Mouse (Mus musculus): ENCODE data around the gene Cuedc1. TPM values are rescaled to one million over a fixed set of nuclear protein-coding genes. Genes with fewer than 3 reads are reported as not detected.
A peak's percentile ranks its signal among the peaks of the same experiment; 100 is the strongest.

The Cuedc1 gene
- polyA plus RNA-seq, 1 experiment from 2014 or later, result 17.0 TPM

DNA sequence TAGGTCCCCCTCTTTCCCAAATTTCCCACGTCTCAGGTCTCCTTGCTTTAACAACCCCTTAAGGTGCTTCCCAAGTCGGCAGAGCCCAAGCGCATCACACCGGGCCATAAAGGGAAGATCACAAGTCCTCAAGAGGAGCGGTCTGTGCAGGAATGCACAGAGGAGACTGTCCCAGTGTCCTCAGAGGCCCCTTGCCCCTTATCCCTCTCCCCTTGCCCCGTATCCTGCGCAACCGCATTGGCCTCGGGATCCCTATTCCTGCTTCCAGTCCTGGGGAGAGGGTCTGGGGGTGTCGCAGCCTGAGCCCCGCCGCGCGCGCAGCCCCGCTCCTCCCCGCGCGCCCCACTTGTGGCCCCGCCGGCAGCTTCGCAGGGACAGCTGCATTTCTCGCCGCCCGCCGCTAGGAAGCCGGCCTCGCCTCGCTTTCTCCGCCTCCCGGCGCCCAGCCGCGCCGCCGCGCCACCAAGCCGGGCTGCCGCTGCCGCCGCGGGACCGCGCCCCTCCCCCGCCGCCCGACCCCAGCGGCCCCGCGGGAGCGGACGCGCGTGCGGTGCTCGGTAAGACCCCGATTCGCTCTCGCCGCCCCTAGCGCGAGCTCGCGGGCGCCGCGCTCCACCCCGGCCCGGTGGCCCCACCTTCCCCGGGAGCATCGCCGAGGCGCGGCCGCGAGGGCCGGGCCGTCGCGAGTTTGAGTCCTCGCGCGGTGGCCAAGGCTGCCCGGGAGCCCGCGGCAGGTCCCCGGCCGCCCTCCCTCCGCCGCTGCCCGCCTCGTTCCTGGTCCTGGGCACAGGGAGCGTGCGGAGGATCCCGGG is 1.1 kb downstream of the Cuedc1 start:
- Histone ChIP-seq H3K9ac (ENCODE audit: low read length) (peak overlapping the region; percentile 98), H3K27ac (ENCODE audit: low read depth, low read length) (peak overlapping the region; percentile 92), H3K27me3 (ENCODE audit: control insufficient read depth, insufficient read depth, low read length) (no peaks in the 10 kb centered on the region), H3K4me1 (ENCODE audit: control insufficient read depth, insufficient read depth, low read length) (peaks cover 32% of the 10 kb centered on the region), H3K4me2 (peak overlapping the region; percentile 79), H3K9me3 (ENCODE audit: control insufficient read depth, low read length) (no peaks in the 10 kb centered on the region), H3K4me3 (ENCODE audit: low read depth, low read length) (peak overlapping the region; percentile 82), H3K36me3 (ENCODE audit: control insufficient read depth, insufficient read depth, low read length) (no peaks in the 10 kb centered on the region)
- under 1% methylated on average over 83 of the region's 95 CpGs for WGBS
- peak; percentile 76 for ATAC-seq (ENCODE audit: low FRiP score)
- peak; percentile 96 for DNase-seq (ENCODE audit: low spot score, missing footprints)

DNA sequence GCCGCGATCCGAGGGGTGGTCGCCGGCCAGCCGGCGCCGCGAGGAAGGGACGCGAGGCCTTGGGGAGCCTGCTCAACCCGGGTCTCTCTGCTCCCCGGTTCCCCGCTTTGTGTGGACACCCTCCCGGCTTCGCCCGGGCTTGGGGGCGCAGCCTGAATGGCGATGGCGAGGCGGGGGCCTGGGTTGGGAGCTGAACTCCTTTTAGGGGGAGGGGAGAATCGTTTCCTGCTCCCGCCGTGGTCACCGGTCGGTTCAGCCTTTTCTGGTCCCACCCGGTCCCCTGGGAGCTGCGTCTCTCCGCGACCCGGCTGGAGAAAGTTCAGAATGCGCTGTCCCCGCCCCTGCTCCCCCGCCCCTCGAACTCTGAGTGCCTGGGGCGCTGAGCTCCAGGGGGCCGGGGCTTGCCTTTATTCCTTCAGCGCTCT is 1.8 kb downstream of the Cuedc1 start:
- no peaks in the 10 kb centered on the region for H3K27me3 ChIP-seq (ENCODE audit: control insufficient read depth, insufficient read depth, low read length)
- DNase-seq (ENCODE audit: low spot score, missing footprints) (peak; percentile 97), ATAC-seq (ENCODE audit: low FRiP score) (peak; percentile 64)
- H3K9ac ChIP-seq (ENCODE audit: low read length), result peak overlapping the region; percentile 98
- H3K9me3 ChIP-seq (ENCODE audit: control insufficient read depth, low read length), result no peaks in the 10 kb centered on the region
- WGBS, result 0% methylated on average over 27 of the region's 38 CpGs
- H3K4me2 ChIP-seq, result peak overlapping the region; percentile 79
- no peaks in the 10 kb centered on the region for H3K36me3 ChIP-seq (ENCODE audit: control insufficient read depth, insufficient read depth, low read length)
- H3K4me1 ChIP-seq (ENCODE audit: control insufficient read depth, insufficient read depth, low read length), result peaks cover 32% of the 10 kb centered on the region
- H3K27ac ChIP-seq (ENCODE audit: low read depth, low read length), result peak overlapping the region; percentile 92
- H3K4me3 ChIP-seq (ENCODE audit: low read depth, low read length), result peak overlapping the region; percentile 82

DNA sequence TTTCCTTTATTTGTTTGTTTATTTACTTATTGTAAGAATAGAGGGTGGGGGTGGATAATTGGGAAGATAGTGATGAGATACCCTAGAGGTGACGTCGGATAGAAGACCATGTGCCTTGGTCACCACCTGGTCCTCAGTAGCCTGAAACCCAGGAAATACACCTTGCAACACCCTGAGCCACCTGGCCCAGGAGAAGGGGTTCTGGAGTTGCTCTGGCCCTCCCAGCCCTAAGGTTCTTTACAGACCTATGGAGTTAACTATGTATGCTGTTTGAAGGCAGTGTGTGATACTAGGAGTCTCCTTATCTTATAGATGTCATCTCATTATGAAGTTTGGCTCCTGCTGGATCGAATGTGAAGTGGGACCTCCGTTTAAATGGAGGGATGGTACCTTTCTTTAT is 2.3 kb downstream of the Cuedc1 start:
- peaks cover 32% of the 10 kb centered on the region for H3K4me1 ChIP-seq (ENCODE audit: control insufficient read depth, insufficient read depth, low read length)
- WGBS, result 35% methylated on average over 4 of the region's 4 CpGs

DNA sequence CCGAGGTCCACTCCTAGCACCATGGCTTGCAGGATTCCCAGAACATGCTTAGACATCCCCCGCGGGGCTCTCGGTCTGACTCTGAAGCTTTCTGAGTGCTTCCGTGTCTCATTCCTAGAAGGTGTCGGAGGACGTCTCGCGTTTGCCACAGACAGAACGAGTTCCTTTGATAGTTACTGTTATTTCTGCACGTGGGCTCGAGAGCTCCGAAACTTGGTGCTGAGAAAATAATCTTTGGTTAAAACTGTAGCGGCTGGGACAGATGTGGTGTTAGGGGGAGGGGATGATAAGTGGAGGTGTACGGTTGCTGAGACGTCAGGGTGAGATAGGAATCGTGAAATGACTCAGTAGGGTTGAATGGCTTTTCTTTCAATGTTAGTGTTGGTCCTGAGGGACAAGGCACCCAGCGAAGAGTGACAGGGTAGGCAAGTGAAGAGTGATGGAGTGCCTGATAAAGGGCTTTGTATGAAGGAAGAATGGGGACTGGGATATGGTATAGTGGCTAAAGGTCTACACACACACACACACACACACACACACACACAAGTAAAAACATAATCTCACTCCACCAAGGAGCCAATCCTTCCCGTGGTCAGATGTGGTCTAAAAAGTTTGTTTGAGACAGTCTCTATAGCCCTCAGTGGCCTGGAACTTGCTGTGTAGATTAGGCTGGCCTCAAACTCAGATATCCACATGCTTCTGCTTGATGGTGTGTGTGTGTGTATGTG is 5.5 kb downstream of the Cuedc1 start:
- DNase-seq (ENCODE audit: low spot score, missing footprints) (no peak), ATAC-seq (ENCODE audit: low FRiP score) (no peak)
- Histone ChIP-seq H3K4me1 (ENCODE audit: control insufficient read depth, insufficient read depth, low read length) (peaks cover 24% of the 10 kb centered on the region), H3K9me3 (ENCODE audit: control insufficient read depth, low read length) (no peaks in the 10 kb centered on the region), H3K4me2 (no peak overlapping the region), H3K4me3 (ENCODE audit: low read depth, low read length) (no peak overlapping the region), H3K27me3 (ENCODE audit: control insufficient read depth, insufficient read depth, low read length) (no peaks in the 10 kb centered on the region), H3K36me3 (ENCODE audit: control insufficient read depth, insufficient read depth, low read length) (no peaks in the 10 kb centered on the region), H3K9ac (ENCODE audit: low read length) (no peak overlapping the region), H3K27ac (ENCODE audit: low read depth, low read length) (no peak overlapping the region)
- WGBS, result 92% methylated on average over 19 of the region's 19 CpGs

More for the DNA sequence above, 2.3 kb downstream of the Cuedc1 start:
- H3K4me2 ChIP-seq, result peak overlapping the region; percentile 79
- H3K4me3 ChIP-seq (ENCODE audit: low read depth, low read length), result peak overlapping the region; percentile 82
- no peaks in the 10 kb centered on the region for H3K9me3 ChIP-seq (ENCODE audit: control insufficient read depth, low read length)
- H3K27ac ChIP-seq (ENCODE audit: low read depth, low read length), result no peak overlapping the region; the same call in 1 of the 2 replicates
- no peaks in the 10 kb centered on the region for H3K36me3 ChIP-seq (ENCODE audit: control insufficient read depth, insufficient read depth, low read length)
- H3K27me3 ChIP-seq (ENCODE audit: control insufficient read depth, insufficient read depth, low read length), result no peaks in the 10 kb centered on the region
- H3K9ac ChIP-seq (ENCODE audit: low read length), result peak overlapping the region; percentile 98
- DNase-seq (ENCODE audit: low spot score, missing footprints) (no peak), ATAC-seq (ENCODE audit: low FRiP score) (0 out of 2 replicates have a peak, but pooled peaks have one; percentile 30)

DNA sequence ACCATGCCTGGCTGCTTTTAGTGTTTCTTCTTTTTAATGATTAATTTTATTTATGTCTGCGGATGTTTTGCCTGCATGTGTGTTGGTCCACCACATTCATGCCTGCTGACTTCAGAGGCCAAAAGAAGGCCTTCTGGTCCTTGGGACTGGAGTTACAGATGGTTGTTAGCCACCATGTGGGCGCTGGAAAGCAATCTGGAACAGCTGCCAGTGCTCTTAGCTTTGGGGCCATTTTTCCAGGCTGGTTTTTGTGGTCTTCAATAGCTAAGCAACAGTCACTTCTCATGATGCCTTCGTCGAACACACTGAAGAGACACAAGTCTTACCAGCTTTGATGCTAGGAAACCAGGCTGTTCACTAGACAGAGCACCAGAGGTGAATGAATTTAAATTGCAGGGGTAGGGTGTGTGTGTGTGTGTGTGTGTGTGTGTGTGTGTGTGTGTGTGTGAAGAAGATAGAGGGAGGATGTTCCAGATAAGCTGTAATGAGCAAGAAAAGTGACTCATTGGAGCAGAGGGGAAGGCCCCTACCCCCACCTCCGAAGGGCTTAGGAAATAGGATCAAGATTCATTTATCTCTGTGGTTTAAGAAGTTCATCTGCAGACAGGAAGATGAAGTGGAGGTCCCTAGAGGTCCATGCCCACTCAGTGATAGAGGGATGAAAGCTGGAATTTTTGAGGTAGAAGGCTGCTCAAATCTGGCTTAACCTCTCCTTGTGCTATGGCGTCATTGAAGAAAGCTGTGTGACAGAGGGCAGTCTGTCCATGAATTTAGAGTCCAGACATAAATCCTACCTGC is 7.8 kb downstream of the Cuedc1 start:
- WGBS, result 82% methylated on average over 6 of the region's 6 CpGs
- Histone ChIP-seq H3K9ac (ENCODE audit: low read length) (no peak overlapping the region), H3K36me3 (ENCODE audit: control insufficient read depth, insufficient read depth, low read length) (no peaks in the 10 kb centered on the region), H3K4me3 (ENCODE audit: low read depth, low read length) (no peak overlapping the region), H3K27ac (ENCODE audit: low read depth, low read length) (no peak overlapping the region), H3K4me1 (ENCODE audit: control insufficient read depth, insufficient read depth, low read length) (peaks cover 14% of the 10 kb centered on the region), H3K9me3 (ENCODE audit: control insufficient read depth, low read length) (no peaks in the 10 kb centered on the region), H3K4me2 (no peak overlapping the region), H3K27me3 (ENCODE audit: control insufficient read depth, insufficient read depth, low read length) (no peaks in the 10 kb centered on the region)
- DNase-seq (ENCODE audit: low spot score, missing footprints) (no peak), ATAC-seq (ENCODE audit: low FRiP score) (no peak)

DNA sequence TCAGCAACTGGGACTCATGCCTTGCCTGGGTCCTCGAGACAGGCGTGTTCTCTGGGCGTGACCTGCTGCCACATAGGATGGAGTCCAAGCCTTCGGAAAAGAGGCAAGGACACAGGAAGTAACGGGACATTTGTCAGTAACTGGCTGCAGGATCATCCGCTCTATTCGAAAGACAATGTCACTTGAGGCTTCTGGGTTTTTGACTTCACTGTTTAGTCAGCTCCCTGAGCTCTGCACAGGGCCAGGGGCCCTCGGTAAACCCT is 8.4 kb downstream of the Cuedc1 start:
- H3K27ac ChIP-seq (ENCODE audit: low read depth, low read length), result no peak overlapping the region
- no peak for ATAC-seq (ENCODE audit: low FRiP score)
- WGBS, result 75% methylated on average over 8 of the region's 8 CpGs

DNA sequence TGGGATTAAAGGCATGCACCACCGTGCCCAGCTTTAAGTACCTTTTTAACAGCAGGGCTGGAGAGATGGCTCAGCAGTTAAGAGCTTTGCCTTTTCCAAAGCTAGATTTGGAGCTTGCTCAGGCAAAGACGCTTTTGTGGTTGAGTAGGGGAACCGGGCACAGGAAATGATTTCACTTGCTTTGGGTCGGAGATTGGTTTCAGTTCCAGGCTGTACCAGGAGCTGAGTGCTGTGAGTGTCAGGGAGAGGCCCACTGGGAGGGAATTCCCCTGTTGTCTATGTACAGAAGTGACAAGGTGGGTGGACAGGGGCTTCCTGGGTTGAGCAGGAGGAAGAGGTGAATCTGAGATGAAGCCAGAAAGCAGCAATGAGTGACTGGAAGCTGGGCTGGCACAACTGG is 9.5 kb downstream of the Cuedc1 start:
- Histone ChIP-seq H3K9me3 (ENCODE audit: control insufficient read depth, low read length) (no peaks in the 10 kb centered on the region), H3K4me2 (no peak overlapping the region), H3K4me3 (ENCODE audit: low read depth, low read length) (no peak overlapping the region), H3K9ac (ENCODE audit: low read length) (no peak overlapping the region), H3K36me3 (ENCODE audit: control insufficient read depth, insufficient read depth, low read length) (no peaks in the 10 kb centered on the region), H3K27ac (ENCODE audit: low read depth, low read length) (no peak overlapping the region), H3K27me3 (ENCODE audit: control insufficient read depth, insufficient read depth, low read length) (no peaks in the 10 kb centered on the region), H3K4me1 (ENCODE audit: control insufficient read depth, insufficient read depth, low read length) (peaks cover 12% of the 10 kb centered on the region; the same call in 1 of the 2 replicates)
- ATAC-seq (ENCODE audit: low FRiP score) (no peak), DNase-seq (ENCODE audit: low spot score, missing footprints) (no peak)
- WGBS, result 84% methylated on average over 4 of the region's 4 CpGs

More for the DNA sequence above, 8.4 kb downstream of the Cuedc1 start:
- no peak overlapping the region for H3K9ac ChIP-seq (ENCODE audit: low read length)
- DNase-seq (ENCODE audit: low spot score, missing footprints), result no peak
- peaks cover 10% of the 10 kb centered on the region; the same call in 1 of the 2 replicates for H3K4me1 ChIP-seq (ENCODE audit: control insufficient read depth, insufficient read depth, low read length)
- no peaks in the 10 kb centered on the region for H3K9me3 ChIP-seq (ENCODE audit: control insufficient read depth, low read length)
- H3K4me2 ChIP-seq, result no peak overlapping the region
- H3K27me3 ChIP-seq (ENCODE audit: control insufficient read depth, insufficient read depth, low read length), result no peaks in the 10 kb centered on the region
- H3K36me3 ChIP-seq (ENCODE audit: control insufficient read depth, insufficient read depth, low read length), result no peaks in the 10 kb centered on the region
- no peak overlapping the region for H3K4me3 ChIP-seq (ENCODE audit: low read depth, low read length)

DNA sequence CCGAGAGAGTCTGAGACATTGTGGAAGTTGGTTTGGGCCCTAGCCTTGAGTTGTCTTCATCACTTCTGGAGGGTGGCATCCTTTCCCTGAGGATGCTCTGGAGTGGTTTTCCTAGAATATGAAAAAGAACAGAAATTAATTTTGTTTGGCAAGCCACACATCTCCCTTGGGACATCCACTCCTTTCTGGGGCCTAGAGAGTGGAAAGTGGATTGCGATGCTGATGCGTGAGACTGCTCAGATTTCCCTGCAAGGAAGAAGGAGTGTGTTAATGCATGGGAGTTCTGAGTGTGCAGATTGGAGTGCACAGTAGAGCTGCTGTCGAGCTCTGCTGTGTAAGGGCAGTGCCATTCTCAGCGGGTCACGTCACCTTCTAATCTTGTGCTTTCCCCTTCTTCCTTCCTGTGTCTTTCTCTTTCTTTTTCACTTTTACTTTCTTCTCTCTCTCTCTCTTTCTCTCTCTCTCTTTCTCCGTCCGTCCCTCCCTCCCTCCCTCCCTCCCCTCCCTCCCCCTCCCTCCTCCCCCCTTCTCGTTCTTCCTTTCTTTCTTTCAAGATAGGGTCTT is 12.3 kb downstream of the Cuedc1 start:
- H3K27me3 ChIP-seq (ENCODE audit: control insufficient read depth, insufficient read depth, low read length), result no peaks in the 10 kb centered on the region
- H3K36me3 ChIP-seq (ENCODE audit: control insufficient read depth, insufficient read depth, low read length), result no peaks in the 10 kb centered on the region
- ATAC-seq (ENCODE audit: low FRiP score) (no peak), DNase-seq (ENCODE audit: low spot score, missing footprints) (no peak)
- H3K4me1 ChIP-seq (ENCODE audit: control insufficient read depth, insufficient read depth, low read length), result peaks cover 22% of the 10 kb centered on the region
- H3K9ac ChIP-seq (ENCODE audit: low read length), result no peak overlapping the region
- no peak overlapping the region for H3K4me3 ChIP-seq (ENCODE audit: low read depth, low read length)
- H3K4me2 ChIP-seq, result no peak overlapping the region
- no peak overlapping the region for H3K27ac ChIP-seq (ENCODE audit: low read depth, low read length)
- no peaks in the 10 kb centered on the region for H3K9me3 ChIP-seq (ENCODE audit: control insufficient read depth, low read length)
- 77% methylated on average over 8 of the region's 9 CpGs for WGBS

All from midbrain, embryonic 11.5 days (tissue).